Mouse (Mus musculus): Measurements from ENCODE around the gene Krt24. TPM values are rescaled to one million over a fixed set of nuclear protein-coding genes. Genes with fewer than 3 reads are reported as not detected.

Gene Krt24
- polyA plus RNA-seq, 1 experiment from 2014 or later = 0.47 TPM

Other genes with a start within 250 kb of the Krt24 start
- 327 and 330 TPM in 2 replicates for gene Igfbp4, start 244.0 kb downstream of the Krt24 start, polyA plus RNA-seq (2016; fragmentation: Nextera tagmentation; extraction: Ambion mirVana)
- 0.22 and 0.41 TPM in 2 replicates for gene Tns4, start 196.0 kb downstream of the Krt24 start, polyA plus RNA-seq (2016; fragmentation: Nextera tagmentation; extraction: Ambion mirVana)
- gene Ccr7, start 130.2 kb downstream of the Krt24 start, polyA plus RNA-seq (2016; fragmentation: Nextera tagmentation; extraction: Ambion mirVana) = 0.19 and 0.23 TPM in 2 replicates
- 339 and 348 TPM in 2 replicates for gene Smarce1, start 54.2 kb downstream of the Krt24 start, polyA plus RNA-seq (2016; fragmentation: Nextera tagmentation; extraction: Ambion mirVana)
- 1.5 and 2.0 TPM in 2 replicates for gene Krt222, start 41.2 kb downstream of the Krt24 start, polyA plus RNA-seq (2016; fragmentation: Nextera tagmentation; extraction: Ambion mirVana)
- gene Krt25, start 37.7 kb upstream of the Krt24 start, polyA plus RNA-seq (2016; fragmentation: Nextera tagmentation; extraction: Ambion mirVana) = 0.13 TPM in 1 of 2 replicates, not detected in the other
- 0.23 TPM in 1 of 2 replicates, not detected in the other for gene Krt26, start 52.7 kb upstream of the Krt24 start, polyA plus RNA-seq (2016; fragmentation: Nextera tagmentation; extraction: Ambion mirVana)
- not detected in 2 replicates for gene Krt27, start 65.8 kb upstream of the Krt24 start, polyA plus RNA-seq (2016; fragmentation: Nextera tagmentation; extraction: Ambion mirVana)
- gene Krt28, start 89.6 kb upstream of the Krt24 start, polyA plus RNA-seq (2016; fragmentation: Nextera tagmentation; extraction: Ambion mirVana) = 0.30 and 0.40 TPM in 2 replicates
- 32.2 and 36.1 TPM in 2 replicates for gene Krt10, start 104.1 kb upstream of the Krt24 start, polyA plus RNA-seq (2016; fragmentation: Nextera tagmentation; extraction: Ambion mirVana)
- gene Krt12, start 137.0 kb upstream of the Krt24 start, polyA plus RNA-seq (2016; fragmentation: Nextera tagmentation; extraction: Ambion mirVana) = not detected in 2 replicates
- 0.20 and 0.38 TPM in 2 replicates for gene Krt20, start 152.9 kb upstream of the Krt24 start, polyA plus RNA-seq (2016; fragmentation: Nextera tagmentation; extraction: Ambion mirVana)
- gene Krt23, start 207.9 kb upstream of the Krt24 start, polyA plus RNA-seq (2016; fragmentation: Nextera tagmentation; extraction: Ambion mirVana) = not detected in 2 replicates
- not detected in 2 replicates for gene Krt39, start 236.1 kb upstream of the Krt24 start, polyA plus RNA-seq (2016; fragmentation: Nextera tagmentation; extraction: Ambion mirVana)

Measured in neural tube, embryonic 12.5 days (tissue).